Mouse (Mus musculus) lung, postnatal 25 days (tissue): ENCODE measurements around the gene Sugct.
"Not testable (repeated sequence)": the region's sequence is repeated elsewhere in the genome, so short reads cannot be mapped to it uniquely, and the experiment has no call there.

Experiments used
- DNase-seq: peaks from one replicate; pipeline ENCODE4 v3.0.0; 2022; ENCODE audit warnings: low spot score

Sugct gene

DNA sequence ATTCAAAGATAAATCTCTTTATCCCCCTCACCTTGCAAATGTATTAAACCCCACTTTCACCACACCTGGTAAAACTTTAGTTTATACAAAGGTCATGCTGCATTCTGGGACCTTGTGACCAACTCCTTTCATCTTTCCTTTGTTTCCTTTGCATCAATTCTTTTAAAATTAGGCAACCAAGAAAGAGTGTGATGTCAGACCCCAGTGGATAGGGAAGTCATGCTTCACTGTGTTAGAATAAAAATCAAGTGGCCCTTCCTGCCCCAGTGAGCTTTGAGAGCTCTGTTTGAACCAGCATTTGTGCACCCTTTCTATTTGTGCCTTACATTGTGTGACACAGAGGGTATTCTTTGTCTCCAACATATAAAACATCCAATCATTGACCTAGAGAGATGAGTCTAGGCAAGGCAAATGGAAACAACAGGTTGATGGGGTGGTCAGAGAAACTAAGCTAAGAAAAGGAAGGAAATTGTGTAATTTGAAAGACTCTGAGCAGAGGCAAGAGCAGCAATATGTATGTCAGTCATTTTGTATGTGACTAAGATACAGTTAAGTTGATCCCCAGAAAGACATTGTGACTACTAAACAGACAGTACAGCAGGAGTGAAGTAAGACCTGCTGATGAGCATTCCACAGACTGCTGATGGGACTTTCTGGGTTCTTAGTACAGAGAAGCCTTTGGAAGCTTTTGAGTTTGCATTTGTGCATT, 797.1 kb downstream of the Sugct start:
- DNase-seq: no peak

DNA sequence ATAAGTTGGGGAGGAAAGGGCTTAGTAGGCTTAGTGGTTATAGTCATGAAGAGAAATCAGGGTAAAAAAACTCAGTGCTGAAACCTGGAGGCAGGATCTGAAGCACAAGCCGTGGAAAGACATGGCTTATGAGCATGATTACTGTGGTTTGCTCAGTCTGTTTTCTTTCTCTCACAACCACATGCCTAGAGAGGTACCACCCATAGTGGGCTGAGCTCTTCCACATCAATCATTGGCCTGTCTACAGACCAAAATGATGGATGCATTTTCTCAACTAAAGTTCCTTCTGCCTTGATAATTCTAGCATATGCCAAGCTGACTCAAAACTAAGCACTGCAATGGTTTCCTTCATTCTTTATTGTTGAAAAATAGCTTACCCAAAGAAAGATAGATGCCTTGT, 817.3 kb downstream of the Sugct start:
- no peak for DNase-seq

DNA sequence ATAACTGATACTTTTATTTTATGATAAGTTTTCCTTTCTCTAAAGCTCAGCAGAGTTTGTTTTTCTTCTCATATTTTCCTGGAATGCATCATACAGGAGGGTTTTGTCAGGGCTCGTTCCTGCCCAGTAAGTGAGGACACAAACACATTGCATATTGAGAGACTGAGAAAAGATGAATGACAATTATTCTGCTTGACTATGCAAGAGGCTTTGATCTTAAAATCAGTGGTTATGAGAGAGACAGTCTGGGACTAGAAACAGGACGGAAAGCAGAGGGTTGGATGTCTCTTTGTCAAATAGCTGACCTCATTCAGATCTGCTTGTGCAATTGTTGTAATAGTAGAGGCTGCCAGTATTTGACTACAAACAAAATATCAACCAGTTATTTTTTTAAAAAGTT, 835.4 kb downstream of the Sugct start:
- no peak for DNase-seq

DNA sequence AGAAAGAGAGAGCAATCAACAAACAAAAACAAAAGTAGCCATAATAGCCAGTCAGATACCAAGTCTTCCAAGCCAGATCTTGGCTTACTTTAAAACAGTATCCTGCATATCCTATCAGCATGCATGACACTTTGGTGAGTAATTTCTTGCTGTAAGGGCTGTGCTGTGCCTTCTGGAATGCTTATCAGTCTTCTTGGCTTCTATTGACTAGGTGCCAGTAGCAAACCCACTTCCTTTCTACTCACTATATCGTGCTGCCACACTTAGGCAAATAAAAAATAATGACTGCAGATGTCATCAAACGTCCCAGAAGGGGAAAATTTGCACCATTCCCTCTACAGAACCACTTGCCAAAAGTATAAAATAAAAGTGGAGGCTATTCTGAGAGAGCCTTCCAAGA, 848.1 kb downstream of the Sugct start:
- no peak for DNase-seq

DNA sequence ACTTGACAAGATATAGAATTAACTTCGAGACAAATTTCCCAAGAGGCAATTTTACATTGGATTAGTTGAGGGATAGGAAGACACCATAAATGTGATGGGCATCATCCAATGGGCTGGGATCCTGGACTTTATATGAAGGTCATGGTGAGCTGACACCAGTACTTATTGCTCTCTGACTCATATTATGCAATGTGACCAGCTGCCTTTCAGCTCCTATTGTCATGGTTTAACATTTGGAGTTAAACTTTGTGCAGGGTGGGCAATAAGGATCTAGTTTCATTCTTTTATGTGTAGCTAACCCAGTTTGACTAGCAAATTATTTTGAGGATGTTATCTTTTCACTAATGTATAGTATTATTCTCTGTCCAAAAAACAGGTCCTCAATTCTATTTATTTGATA, 854.4 kb downstream of the Sugct start:
- DNase-seq: no peak

DNA sequence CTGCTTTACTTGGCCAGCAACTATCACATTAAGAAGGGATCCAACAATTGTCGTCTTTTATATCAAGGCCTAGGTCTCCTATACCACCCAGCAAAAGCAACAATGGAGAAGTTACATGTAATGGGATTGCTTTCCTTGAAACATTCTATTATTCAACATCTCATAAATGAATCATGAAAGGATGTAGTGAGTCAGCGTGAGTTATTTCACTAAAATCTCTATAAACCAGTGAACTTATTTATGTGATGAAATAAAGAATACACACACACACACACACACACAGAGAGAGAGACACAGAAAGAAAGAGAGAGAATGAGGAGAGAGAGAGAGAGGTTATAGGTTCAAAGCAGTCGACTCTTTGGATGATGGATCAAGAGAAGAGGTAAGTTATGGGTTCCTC, 856.9 kb downstream of the Sugct start:
- no peak for DNase-seq

DNA sequence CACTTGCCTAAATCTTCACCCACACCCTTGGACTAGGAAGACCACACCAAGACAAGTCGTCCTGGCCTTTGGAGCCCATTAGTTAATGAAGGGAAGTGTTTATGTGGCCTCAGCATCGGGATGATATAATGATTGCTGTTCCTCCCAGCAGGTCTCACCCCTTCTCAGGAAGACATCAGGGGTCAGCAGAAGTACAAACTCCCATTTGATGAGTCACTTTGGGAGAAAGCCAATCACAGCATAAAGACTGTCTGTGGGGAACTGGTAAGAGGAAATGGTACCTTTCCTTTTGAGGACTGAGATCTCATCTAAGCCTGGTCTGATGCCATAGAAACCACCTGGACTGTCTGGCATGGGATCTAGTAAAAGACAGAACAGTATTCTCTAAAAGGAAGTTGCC, 860.2 kb downstream of the Sugct start:
- DNase-seq: no peak

DNA sequence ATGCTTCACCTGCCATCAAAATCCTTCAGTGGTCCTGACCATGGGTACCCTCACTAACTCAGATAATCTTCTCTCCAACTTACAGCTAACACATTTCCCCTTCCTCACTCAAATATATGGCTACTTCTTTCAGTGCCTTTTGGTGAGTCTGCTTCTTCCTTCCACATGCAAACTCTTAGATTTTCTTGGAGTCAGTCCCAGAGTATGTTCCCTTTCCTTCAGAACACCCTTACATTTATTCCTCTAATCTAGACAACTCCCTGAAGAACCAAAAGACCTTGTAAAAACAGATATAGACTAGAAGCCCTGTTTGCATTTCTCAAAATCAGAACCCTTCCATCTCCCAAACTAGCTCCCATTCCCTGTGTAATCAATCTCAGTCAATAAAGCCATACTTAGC, 862.3 kb downstream of the Sugct start:
- DNase-seq: no peak

DNA sequence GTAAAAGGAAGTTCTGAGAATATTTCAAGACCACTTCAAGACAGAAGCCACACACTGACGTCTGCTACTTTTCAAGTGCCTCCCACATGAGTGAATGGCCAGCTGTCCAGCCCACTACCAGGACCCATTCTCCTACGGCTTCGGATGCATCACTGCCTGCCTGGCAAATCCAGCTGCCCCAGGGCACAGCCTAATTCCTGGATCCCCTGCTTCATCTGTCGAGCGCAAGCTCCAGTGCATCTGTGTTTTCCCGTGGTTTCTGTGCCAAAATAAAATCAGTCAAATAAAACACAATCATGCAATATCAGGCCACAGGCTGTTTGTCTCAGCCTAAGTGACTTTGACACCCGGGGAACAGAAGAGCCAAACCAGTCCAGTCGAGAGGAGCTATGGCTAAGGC, 863.5 kb downstream of the Sugct start:
- DNase-seq: no peak

DNA sequence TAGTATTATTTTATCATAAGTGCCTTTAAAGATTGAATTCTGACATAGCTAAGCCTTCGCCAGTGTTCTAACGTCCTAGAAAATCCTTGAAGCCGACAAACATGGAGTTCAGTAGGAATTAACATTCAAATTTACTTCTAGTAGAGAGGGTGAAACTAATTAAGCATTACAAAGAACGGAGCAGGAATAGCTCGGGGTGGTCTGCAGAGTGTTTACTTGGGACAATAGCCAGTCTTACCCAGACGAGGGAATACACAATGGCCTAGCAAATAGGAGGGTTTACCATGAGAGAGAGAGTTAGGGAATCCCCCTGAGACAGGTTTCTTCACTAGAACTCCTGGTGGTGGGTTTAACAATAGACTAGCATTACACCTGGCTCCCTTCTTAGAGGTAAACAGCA, 865.1 kb downstream of the Sugct start:
- not testable (repeated sequence) for DNase-seq

DNA sequence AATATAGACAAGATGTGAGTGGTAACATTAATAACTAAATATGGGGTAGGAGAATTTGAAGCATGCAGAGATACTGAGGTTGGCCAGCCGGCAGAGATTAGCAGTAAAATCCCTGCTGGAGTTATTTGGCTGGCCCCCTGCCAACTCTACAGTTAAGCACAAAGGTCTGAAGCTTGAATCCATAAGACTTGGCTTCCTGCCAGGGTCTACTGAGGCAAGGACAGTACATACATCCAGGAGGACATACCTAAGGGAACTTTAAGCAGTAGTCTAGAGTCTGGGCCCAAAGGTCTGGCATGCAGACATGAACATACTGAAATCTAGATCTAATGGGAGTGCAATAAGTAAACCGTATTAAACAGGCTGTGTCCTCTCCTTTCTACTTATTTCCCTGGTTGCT, 865.8 kb downstream of the Sugct start:
- no peak for DNase-seq

DNA sequence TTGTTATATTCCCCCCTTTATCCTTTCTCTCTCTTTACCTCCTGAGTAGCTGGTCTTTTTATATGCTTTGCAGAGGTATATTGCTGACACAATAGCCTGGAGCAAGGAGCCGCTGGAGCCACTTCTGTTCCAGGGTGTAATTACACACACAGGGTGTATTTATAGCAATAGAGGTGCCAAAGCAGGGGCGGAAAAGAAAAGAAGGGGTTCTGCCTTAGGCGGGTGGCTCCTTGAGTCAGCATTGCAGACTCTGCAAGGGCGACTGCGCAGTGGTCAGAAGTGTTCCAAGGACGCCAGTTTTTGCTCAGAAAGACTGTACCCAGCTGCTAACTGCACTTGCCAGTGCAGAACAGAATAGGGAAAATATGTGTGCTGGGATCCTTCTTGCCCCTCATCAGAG, 869.7 kb downstream of the Sugct start:
- DNase-seq: no peak

DNA sequence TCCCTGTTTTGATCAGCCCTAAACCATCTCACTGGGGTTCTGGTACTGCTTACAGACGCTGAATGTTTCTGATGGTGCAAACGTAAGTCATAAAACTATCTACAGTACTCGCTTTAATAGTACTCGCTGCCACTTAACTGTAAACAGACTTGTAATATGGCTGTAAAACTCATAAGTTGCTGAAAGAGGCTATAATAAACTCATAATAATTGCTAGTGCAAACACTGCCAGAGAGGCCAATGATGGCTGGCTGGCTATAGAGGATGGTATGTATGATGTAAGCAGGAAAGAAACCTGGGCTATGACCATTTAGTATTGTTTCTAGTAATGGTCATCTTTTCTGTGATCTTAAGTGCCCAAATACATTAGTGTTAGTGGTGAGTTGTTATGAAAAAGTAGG, 873.6 kb downstream of the Sugct start:
- DNase-seq: no peak

DNA sequence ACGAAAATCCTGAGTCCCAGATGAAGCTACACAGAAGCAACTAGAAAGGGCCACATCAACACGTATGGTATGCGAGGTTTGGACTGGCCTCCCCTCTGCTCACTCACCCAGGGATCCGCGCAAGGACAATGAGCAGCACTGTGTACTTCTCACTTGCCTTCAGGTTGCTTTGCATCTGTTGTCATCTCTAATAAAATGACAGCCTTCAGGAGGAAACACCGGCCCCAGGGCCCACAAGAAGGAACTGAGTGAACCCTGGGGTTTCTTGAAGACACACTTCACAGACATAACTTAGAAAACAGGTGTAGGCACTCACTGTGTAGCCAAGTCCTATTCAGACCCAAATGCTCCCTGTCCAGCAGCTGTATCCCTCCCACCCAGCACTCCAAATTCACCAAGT, 877.9 kb downstream of the Sugct start:
- DNase-seq: no peak

DNA sequence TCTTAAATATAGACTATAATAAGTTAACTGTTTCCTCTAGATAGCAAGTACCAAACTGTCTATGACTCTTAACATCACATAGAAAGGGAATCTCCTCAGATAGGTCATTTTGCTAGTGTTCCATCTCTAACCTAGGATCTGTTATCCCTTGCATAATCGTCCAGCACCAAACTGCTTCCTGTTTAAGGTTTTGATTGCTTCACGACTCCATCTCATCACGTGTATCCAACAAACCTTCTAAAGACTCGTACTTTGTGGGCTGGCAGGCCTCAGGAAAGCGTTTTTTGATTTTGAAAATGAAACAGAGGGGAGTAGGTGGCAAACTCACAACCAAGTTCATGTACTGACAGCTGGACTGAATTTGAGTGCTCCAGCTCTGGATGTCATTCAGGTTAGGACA, 878.6 kb downstream of the Sugct start:
- no peak for DNase-seq

DNA sequence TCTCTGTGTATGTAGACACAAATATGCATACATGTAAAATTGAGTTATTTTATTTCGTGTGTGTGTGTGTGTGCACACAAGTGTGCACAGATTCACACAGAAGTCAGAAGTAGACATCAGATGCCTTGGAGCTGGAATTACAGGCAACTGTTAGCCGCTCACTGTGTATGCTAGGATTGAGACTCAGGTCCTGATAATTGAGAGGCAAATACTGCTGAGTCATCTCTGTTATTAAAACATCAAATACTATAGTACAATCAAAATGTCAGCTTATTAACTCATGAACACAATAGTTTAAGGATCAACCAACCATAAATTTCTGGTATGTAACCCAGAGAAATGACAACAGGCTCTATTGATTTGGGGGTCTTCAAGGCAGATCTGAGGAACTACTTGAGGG, 883.1 kb downstream of the Sugct start:
- DNase-seq: no peak
